Mouse (Mus musculus) heart, embryonic 16.5 days (tissue): ENCODE results near the gene Megf8. TPM values are rescaled to one million over a fixed set of nuclear protein-coding genes. Genes with fewer than 3 reads are reported as not detected.

Experiments
- ATAC-seq: fragments of 200-750 bp; cut with Nextera tagmentation; replicated peaks from 2 replicates; pipeline ENCODE4 v1.8.0; 2017; ENCODE audit warnings: moderate number of reproducible peaks; ENCODE audit not compliant: insufficient read depth, low FRiP score; ENCODE audit errors: extremely low read depth
- H3K27ac ChIP-seq: fragments of 300-500 bp; sonication (generic); 2 replicates; pipeline ENCODE4 v1.5.1; 2014; ENCODE audit warnings: mild to moderate bottlenecking, low read length, control low read depth, moderate library complexity
- H3K27me3 ChIP-seq: fragments of 300-500 bp; sonication (generic); 2 replicates; pipeline ENCODE4 v1.6.1; 2014; ENCODE audit warnings: low read length, mixed read lengths; ENCODE audit not compliant: control insufficient read depth, insufficient read depth
- H3K36me3 ChIP-seq: fragments of 300-500 bp; sonication (generic); 2 replicates; pipeline ENCODE4 v1.6.1; 2014; ENCODE audit not compliant: control insufficient read depth, insufficient read depth
- H3K4me1 ChIP-seq: fragments of 300-500 bp; sonication (generic); 2 replicates; pipeline ENCODE4 v1.6.1; 2014; ENCODE audit warnings: low read length, mixed read lengths; ENCODE audit not compliant: control insufficient read depth, insufficient read depth
- H3K4me2 ChIP-seq: fragments of 300-500 bp; sonication (generic); 2 replicates; pipeline ENCODE4 v1.6.1; 2014; ENCODE audit warnings: low read depth, mild to moderate bottlenecking, control low read depth, low read length
- H3K4me3 ChIP-seq: fragments of 300-500 bp; sonication (generic); 2 replicates; pipeline ENCODE4 v1.5.1; 2014; ENCODE audit warnings: mild to moderate bottlenecking, control low read depth, low read length
- H3K9ac ChIP-seq: fragments of 300-500 bp; sonication (generic); 2 replicates; pipeline ENCODE4 v1.6.1; 2014; ENCODE audit warnings: low read length, control low read depth
- H3K9me3 ChIP-seq: fragments of 300-500 bp; sonication (generic); replicated peaks from 2 replicates; pipeline ENCODE4 v1.6.1; 2016; ENCODE audit warnings: low read length; ENCODE audit not compliant: control insufficient read depth
- WGBS: fragments of 180-500 bp; shearing (Covaris S2); extraction: QIAGEN DNeasy Blood & Tissue Kit; methylation state at CpG from one replicate; pipeline ENCODE4 v1.1.7; 2014; 5-methylcytosine and 5-hydroxymethylcytosine counted together
- polyA plus RNA-seq: library from polyadenylated mRNA; unstranded; fragments of >200 nt; fragmentation: Nextera tagmentation; extraction: Ambion mirVana; gene quantifications from 2 replicates; pipeline ENCODE4 v1.2.1, GENCODE M21; 2015

The Megf8 gene
- polyA plus RNA-seq, 1 experiment from 2014 or later = 7.4 TPM

- 65% methylated on average over 7 of the region's 7 CpGs for WGBS
- Histone ChIP-seq H3K9me3 (no peaks in the 10 kb centered on the region), H3K4me1 (peaks cover 17% of the 10 kb centered on the region), H3K4me2 (no peak overlapping the region), H3K4me3 (no peak overlapping the region), H3K27me3 (no peaks in the 10 kb centered on the region), H3K9ac (no peak overlapping the region), H3K36me3 (peaks cover 69% of the 10 kb centered on the region), H3K27ac (no peak overlapping the region)
- ATAC-seq = no peak
Measured at GRCm38 (mm10) chr7:25292107-25292506, 24.9 kb upstream of the Megf8 start.

GRCm38 (mm10) chr7:25293191-25293739 is 23.7 kb upstream of the Megf8 start:
- Histone ChIP-seq H3K4me1 (peaks cover 21% of the 10 kb centered on the region), H3K27ac (no peak overlapping the region), H3K4me3 (no peak overlapping the region), H3K4me2 (no peak overlapping the region), H3K27me3 (no peaks in the 10 kb centered on the region), H3K36me3 (peaks cover 59% of the 10 kb centered on the region), H3K9me3 (no peaks in the 10 kb centered on the region), H3K9ac (no peak overlapping the region)
- 68% methylated on average over 10 of the region's 10 CpGs for WGBS
- no peak for ATAC-seq

- Histone ChIP-seq H3K27ac (no peak overlapping the region), H3K9ac (no peak overlapping the region)
Measured at GRCm38 (mm10) chr7:25294495-25294894, 22.5 kb upstream of the Megf8 start.

GRCm38 (mm10) chr7:25294960-25295722 is 21.8 kb upstream of the Megf8 start:
- Histone ChIP-seq H3K4me3 (no peak overlapping the region), H3K4me1 (peaks cover 21% of the 10 kb centered on the region), H3K36me3 (peaks cover 40% of the 10 kb centered on the region)

More at GRCm38 (mm10) chr7:25294495-25294894, 22.5 kb upstream of the Megf8 start:
- Histone ChIP-seq H3K36me3 (peaks cover 47% of the 10 kb centered on the region), H3K4me1 (peaks cover 21% of the 10 kb centered on the region), H3K9me3 (no peaks in the 10 kb centered on the region), H3K27me3 (no peaks in the 10 kb centered on the region), H3K4me3 (no peak overlapping the region), H3K4me2 (no peak overlapping the region)
- 87% methylated on average over 4 of the region's 4 CpGs for WGBS
- no peak for ATAC-seq

GRCm38 (mm10) chr7:25296945-25297453 is 20.0 kb upstream of the Megf8 start:
- Histone ChIP-seq H3K9me3 (no peaks in the 10 kb centered on the region), H3K27ac (peak overlapping the region; percentile 96), H3K4me3 (peak overlapping the region; percentile 89), H3K36me3 (peaks cover 22% of the 10 kb centered on the region), H3K27me3 (no peaks in the 10 kb centered on the region), H3K4me2 (peak overlapping the region; percentile 97), H3K4me1 (peaks cover 16% of the 10 kb centered on the region), H3K9ac (peak overlapping the region; percentile 89)
- WGBS = under 1% methylated on average over 21 of the region's 21 CpGs
- peak; percentile 7; the same call in 1 of the 2 replicates for ATAC-seq

More at GRCm38 (mm10) chr7:25294960-25295722, 21.8 kb upstream of the Megf8 start:
- Histone ChIP-seq H3K9ac (no peak overlapping the region), H3K9me3 (no peaks in the 10 kb centered on the region), H3K27me3 (no peaks in the 10 kb centered on the region), H3K27ac (no peak overlapping the region), H3K4me2 (no peak overlapping the region)
- no peak for ATAC-seq
- WGBS = 92% methylated on average over 12 of the region's 12 CpGs

- Histone ChIP-seq H3K27ac (peak within 1 kb of the TSS; percentile 96), H3K4me3 (peak within 1 kb of the TSS; percentile 89), H3K9ac (peak within 1 kb of the TSS; percentile 89), H3K9me3 (no peaks in the 10 kb centered on the region), H3K36me3 (peaks cover 15% of the 10 kb centered on the region), H3K4me2 (peak within 1 kb of the TSS; percentile 97), H3K4me1 (peaks cover 16% of the 10 kb centered on the region), H3K27me3 (no peaks in the 10 kb centered on the region)
- WGBS = under 1% methylated on average over 52 of the region's 52 CpGs
- ATAC-seq = peak; percentile 88
Measured at GRCm38 (mm10) chr7:25297454-25298325, 19.3 kb upstream of the Megf8 start, which contains the start of gene Pafah1b3. Pafah1b3 (minus strand) TSS chr7:25297986.

- H3K9me3 ChIP-seq = no peaks in the 10 kb centered on the region
- H3K36me3 ChIP-seq = no peaks in the 10 kb centered on the region
- no peak within 1 kb of the TSS for H3K27ac ChIP-seq
- H3K27me3 ChIP-seq = peaks cover 2% of the 10 kb centered on the region; the same call in 1 of the 2 replicates
- 54% methylated on average over 19 of the region's 19 CpGs for WGBS
- no peak for ATAC-seq
- H3K4me1 ChIP-seq = peaks cover 16% of the 10 kb centered on the region
- H3K9ac ChIP-seq = no peak within 1 kb of the TSS
- no peak within 1 kb of the TSS for H3K4me3 ChIP-seq
- H3K4me2 ChIP-seq = no peak within 1 kb of the TSS
Measured at GRCm38 (mm10) chr7:25301063-25301462, 15.9 kb upstream of the Megf8 start, which contains the start of gene Prr19. Prr19 (plus strand) TSS chr7:25301411.

GRCm38 (mm10) chr7:25303003-25303684 is 13.8 kb upstream of the Megf8 start:
- H3K4me3 ChIP-seq = no peak overlapping the region
- no peak overlapping the region for H3K27ac ChIP-seq
- no peak for ATAC-seq
- no peak overlapping the region for H3K4me2 ChIP-seq
- peaks cover 19% of the 10 kb centered on the region for H3K27me3 ChIP-seq
- 52% methylated on average over 9 of the region's 9 CpGs for WGBS
- no peaks in the 10 kb centered on the region for H3K36me3 ChIP-seq
- H3K9me3 ChIP-seq = no peaks in the 10 kb centered on the region
- H3K4me1 ChIP-seq = peaks cover 8% of the 10 kb centered on the region
- no peak overlapping the region for H3K9ac ChIP-seq
